Mouse (Mus musculus) hindbrain, embryonic 15.5 days (tissue): Measurements from ENCODE around the gene Vps13a. TPM values are rescaled to one million over a fixed set of nuclear protein-coding genes. Genes with fewer than 3 reads are reported as not detected.
"Not testable (repeated sequence)": the region's sequence is repeated elsewhere in the genome, so short reads cannot be mapped to it uniquely, and the experiment has no call there.

Source experiments
- ATAC-seq: fragments of 200-750 bp; cut with Nextera tagmentation; 2 replicates; pipeline ENCODE4 v1.8.0; 2017; ENCODE audit warnings: low read depth, moderate number of reproducible peaks, moderate TSS enrichment; ENCODE audit not compliant: low FRiP score
- H3K27ac ChIP-seq: fragments of 300-500 bp; sonication (generic); replicated peaks from 2 replicates; pipeline ENCODE4 v1.5.1; 2015; ENCODE audit warnings: mild to moderate bottlenecking, inconsistent platforms
- H3K27me3 ChIP-seq: fragments of 300-500 bp; sonication (generic); 2 replicates; pipeline ENCODE4 v1.6.1; 2015; ENCODE audit warnings: control low read depth, inconsistent platforms
- H3K36me3 ChIP-seq: fragments of 300-500 bp; sonication (generic); 2 replicates; pipeline ENCODE4 v1.6.1; 2015; ENCODE audit warnings: control low read depth, inconsistent platforms
- H3K4me1 ChIP-seq: fragments of 300-500 bp; sonication (generic); replicated peaks from 2 replicates; pipeline ENCODE4 v1.6.1; 2015; ENCODE audit warnings: control low read depth, inconsistent platforms
- H3K4me2 ChIP-seq: fragments of 300-500 bp; sonication (generic); 2 replicates; pipeline ENCODE4 v1.6.1; 2015; ENCODE audit warnings: moderate library complexity, mild to moderate bottlenecking, inconsistent platforms
- H3K4me3 ChIP-seq: fragments of 300-500 bp; sonication (generic); 2 replicates; pipeline ENCODE4 v1.5.1; 2015; ENCODE audit warnings: mild to moderate bottlenecking, inconsistent platforms
- H3K9ac ChIP-seq: fragments of 300-500 bp; sonication (generic); 2 replicates; pipeline ENCODE4 v1.6.1; 2015; ENCODE audit warnings: inconsistent platforms
- H3K9me3 ChIP-seq: fragments of 300-500 bp; sonication (generic); 2 replicates; pipeline ENCODE4 v1.6.1; 2016; ENCODE audit warnings: control low read depth, inconsistent platforms
- WGBS: fragments of 180-500 bp; shearing (Covaris S2); methylation state at CpG from one replicate; pipeline ENCODE4 v1.1.7; 2015; 5-methylcytosine and 5-hydroxymethylcytosine counted together
- polyA plus RNA-seq: library from polyadenylated mRNA; unstranded; fragments of >200 nt; fragmentation: Nextera tagmentation; extraction: Ambion mirVana; gene quantifications from 2 replicates; pipeline ENCODE4 v1.2.1, GENCODE M21; 2015

The Vps13a gene
- polyA plus RNA-seq, 1 experiment from 2014 or later: 9.7 TPM

DNA sequence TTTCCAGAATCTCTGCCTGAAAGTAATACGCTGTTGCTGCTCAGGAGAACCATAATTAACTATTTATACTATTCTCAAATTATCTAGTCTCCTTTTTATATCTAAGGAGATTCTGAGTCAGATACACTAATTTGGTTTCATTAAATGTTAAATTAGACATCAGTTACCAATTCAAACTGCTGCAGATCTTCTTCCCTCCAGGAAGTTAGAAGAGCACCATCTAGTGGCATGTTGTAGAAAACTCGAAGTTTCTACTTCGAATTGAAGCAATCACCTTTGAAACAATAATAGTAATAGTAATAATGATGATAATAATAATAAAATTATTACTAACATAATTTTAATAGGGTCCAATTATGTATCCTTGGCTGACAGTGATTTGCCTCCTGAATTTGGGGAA is 4.1 kb upstream of the Vps13a start:
- no peak for ATAC-seq
- Histone ChIP-seq H3K9me3 (no peaks in the 10 kb centered on the region), H3K27ac (no peak overlapping the region), H3K4me3 (no peak overlapping the region), H3K36me3 (no peaks in the 10 kb centered on the region), H3K4me1 (peaks cover 9% of the 10 kb centered on the region), H3K9ac (no peak overlapping the region), H3K27me3 (peaks cover 8% of the 10 kb centered on the region; the same call in 1 of the 2 replicates), H3K4me2 (no peak overlapping the region)
- 21% methylated on average over 3 of the region's 3 CpGs for WGBS

DNA sequence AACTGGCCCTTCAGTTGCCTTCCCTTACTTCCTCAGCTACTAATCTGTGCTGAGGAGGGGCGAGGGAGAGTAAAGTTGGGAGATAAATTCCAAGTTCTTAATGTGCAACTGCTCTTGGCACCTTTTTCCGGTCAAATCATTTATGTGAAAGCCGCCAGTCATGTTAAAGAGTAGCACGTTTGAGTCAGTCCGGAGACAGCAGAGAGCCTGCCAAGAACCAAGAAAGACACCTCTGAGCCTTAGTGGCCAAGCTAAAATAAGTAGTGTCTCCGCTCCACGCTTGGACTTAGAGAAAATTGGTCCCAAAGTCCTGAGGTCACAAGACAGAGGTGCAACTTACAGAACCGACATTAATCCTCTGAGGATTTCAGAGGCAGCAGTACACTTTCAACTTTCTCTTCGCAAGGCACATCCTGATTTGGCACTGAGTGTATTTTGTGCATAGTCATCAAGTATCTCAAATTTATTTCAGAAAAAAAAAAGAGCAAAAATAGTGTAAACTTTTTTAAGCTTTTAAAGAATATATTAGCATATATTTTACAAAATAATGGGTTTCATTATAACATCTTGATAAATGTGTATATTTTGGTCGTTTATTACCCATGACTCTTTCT is 780 bp upstream of the Vps13a start:
- 14% methylated on average over 10 of the region's 10 CpGs for WGBS
- Histone ChIP-seq H3K4me3 (peak overlapping the region; percentile 83), H3K4me2 (peak overlapping the region; percentile 99), H3K9me3 (no peaks in the 10 kb centered on the region), H3K27ac (no peak overlapping the region), H3K36me3 (no peaks in the 10 kb centered on the region), H3K9ac (peak overlapping the region; percentile 7; the same call in 1 of the 2 replicates), H3K4me1 (peaks cover 15% of the 10 kb centered on the region), H3K27me3 (peaks cover 8% of the 10 kb centered on the region; the same call in 1 of the 2 replicates)
- no peak for ATAC-seq

DNA sequence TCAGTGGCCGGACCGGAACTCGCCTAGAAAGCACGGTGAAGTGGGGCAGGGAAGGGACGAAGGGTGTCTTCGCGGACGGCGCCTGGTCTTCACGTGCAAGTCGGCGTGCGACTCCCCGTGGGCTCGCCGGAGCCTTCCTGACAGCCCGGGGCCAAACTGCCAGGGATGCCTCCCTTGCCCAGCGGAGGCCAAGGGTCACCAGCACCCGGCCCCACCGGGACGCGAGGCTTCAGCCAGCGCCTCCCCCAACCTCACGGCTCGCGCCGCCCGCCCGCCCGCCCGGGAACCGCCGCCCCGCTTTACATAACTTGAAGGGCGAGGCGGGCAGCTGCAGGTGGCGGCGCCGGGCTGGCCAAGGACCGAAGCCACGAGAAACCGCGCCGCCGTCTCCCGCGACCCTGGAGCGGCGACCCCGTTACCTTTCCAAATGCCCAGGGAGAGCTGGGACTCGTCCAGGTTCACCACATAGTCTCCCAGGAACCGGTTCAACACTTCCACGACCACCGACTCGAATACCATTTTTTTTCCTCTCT is 416 bp downstream of the Vps13a start:
- H3K9me3 ChIP-seq: no peaks in the 10 kb centered on the region
- H3K9ac ChIP-seq: peak overlapping the region; percentile 68
- H3K4me3 ChIP-seq: peak overlapping the region; percentile 83
- peak overlapping the region; percentile 99 for H3K4me2 ChIP-seq
- under 1% methylated on average over 55 of the region's 55 CpGs for WGBS
- ATAC-seq: no peak; the same call in 1 of the 2 replicates
- no peaks in the 10 kb centered on the region for H3K36me3 ChIP-seq
- H3K27ac ChIP-seq: no peak overlapping the region
- H3K27me3 ChIP-seq: peaks cover 8% of the 10 kb centered on the region; the same call in 1 of the 2 replicates
- H3K4me1 ChIP-seq: peaks cover 15% of the 10 kb centered on the region

DNA sequence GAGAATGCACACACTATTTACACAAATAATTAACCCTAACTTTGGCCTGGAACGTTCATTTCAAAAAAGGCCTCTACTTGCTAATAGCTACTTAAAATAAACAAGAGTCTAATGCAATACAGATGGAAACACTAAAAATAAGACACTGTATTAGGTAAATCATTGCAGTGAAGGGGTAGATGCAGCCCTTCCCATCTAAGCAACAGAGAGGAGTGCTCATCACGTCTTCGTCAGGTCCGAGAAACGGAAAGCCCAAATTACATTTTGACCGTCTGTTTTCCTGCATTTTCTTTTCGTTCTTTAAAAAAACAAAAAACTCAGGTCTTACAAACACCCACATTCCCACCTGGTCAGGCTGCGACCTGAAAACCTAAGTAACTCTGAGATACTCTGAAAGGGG is 947 bp downstream of the Vps13a start:
- Histone ChIP-seq H3K36me3 (no peaks in the 10 kb centered on the region), H3K9ac (peak overlapping the region; percentile 68), H3K4me1 (peaks cover 15% of the 10 kb centered on the region), H3K9me3 (no peaks in the 10 kb centered on the region), H3K4me2 (peak overlapping the region; percentile 99), H3K4me3 (peak overlapping the region; percentile 83), H3K27ac (no peak overlapping the region), H3K27me3 (peaks cover 8% of the 10 kb centered on the region; the same call in 1 of the 2 replicates)
- no peak for ATAC-seq
- 13% methylated on average over 8 of the region's 8 CpGs for WGBS

DNA sequence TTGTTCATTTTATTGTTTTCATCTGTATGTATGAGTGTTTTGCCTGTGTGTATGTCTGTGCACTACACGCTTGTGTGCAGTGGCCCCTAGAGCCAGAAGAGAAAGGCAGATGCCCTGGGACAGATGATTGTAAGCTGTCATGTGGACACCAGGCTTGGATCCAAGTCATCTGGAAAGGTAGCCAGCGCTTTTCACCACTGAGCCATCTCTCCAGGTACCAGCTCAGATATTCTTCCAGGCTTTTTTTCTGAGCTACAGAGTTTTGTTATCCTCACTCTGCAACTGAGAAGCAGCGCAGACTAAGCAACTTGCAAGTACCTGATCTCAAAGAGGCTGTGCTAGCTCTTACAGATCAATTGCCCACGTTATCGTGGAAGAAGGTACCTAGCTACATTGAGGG is 1.5 kb downstream of the Vps13a start:
- Histone ChIP-seq H3K27me3 (peaks cover 8% of the 10 kb centered on the region; the same call in 1 of the 2 replicates), H3K9me3 (no peaks in the 10 kb centered on the region), H3K4me1 (peaks cover 15% of the 10 kb centered on the region), H3K4me3 (no peak overlapping the region), H3K36me3 (no peaks in the 10 kb centered on the region), H3K4me2 (peak overlapping the region; percentile 99; the same call in 1 of the 2 replicates), H3K27ac (no peak overlapping the region), H3K9ac (no peak overlapping the region)
- ATAC-seq: no peak
- 71% methylated on average over 5 of the region's 5 CpGs for WGBS

DNA sequence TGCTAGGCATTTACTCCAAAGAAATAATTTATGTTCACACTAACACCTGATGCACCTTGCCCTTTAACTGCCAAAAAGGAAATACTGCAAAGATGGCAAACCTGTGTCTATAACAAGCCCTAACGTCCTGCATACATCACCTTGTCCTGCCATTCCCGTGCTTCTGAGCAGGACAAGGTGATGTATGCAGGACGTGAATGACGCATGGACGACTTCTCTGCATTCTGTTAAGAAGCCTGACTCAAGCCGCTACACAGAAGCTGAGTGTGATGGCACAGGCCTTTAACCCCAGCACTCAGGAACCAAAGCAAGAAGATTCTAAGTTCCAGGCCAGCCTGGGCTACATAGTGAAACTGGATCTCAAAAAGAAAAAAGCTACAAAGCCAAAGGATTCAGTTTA is 2.2 kb downstream of the Vps13a start:
- H3K36me3 ChIP-seq: no peaks in the 10 kb centered on the region
- peaks cover 15% of the 10 kb centered on the region for H3K4me1 ChIP-seq
- no peak overlapping the region for H3K27ac ChIP-seq
- 78% methylated on average over 6 of the region's 6 CpGs for WGBS
- no peak for ATAC-seq
- H3K9ac ChIP-seq: no peak overlapping the region
- H3K9me3 ChIP-seq: no peaks in the 10 kb centered on the region
- no peak overlapping the region for H3K4me2 ChIP-seq
- H3K27me3 ChIP-seq: peaks cover 8% of the 10 kb centered on the region; the same call in 1 of the 2 replicates
- H3K4me3 ChIP-seq: no peak overlapping the region

DNA sequence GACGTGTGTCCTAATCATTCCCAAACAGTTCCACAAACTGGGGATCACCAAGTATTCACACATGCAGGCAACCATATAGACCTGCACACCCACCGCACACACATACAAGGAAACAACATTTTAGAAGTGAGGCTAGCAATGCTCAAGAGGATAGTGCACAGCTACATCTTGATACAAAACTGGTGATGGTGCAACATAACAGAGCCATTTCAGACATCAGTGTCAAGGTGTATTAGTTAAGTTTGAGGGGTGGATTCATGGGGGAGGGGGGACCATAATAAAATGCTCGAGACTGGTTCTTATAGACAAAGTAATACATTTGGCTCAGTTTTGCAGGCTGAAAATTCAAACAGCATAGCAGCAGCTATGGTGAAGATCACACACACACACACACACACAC is 2.8 kb downstream of the Vps13a start:
- Histone ChIP-seq H3K9me3 (no peaks in the 10 kb centered on the region), H3K27me3 (peaks cover 8% of the 10 kb centered on the region; the same call in 1 of the 2 replicates), H3K4me3 (no peak overlapping the region), H3K27ac (no peak overlapping the region), H3K4me1 (peaks cover 15% of the 10 kb centered on the region), H3K36me3 (no peaks in the 10 kb centered on the region), H3K9ac (no peak overlapping the region), H3K4me2 (no peak overlapping the region)
- no peak for ATAC-seq
- WGBS: 84% methylated on average over 3 of the region's 3 CpGs

DNA sequence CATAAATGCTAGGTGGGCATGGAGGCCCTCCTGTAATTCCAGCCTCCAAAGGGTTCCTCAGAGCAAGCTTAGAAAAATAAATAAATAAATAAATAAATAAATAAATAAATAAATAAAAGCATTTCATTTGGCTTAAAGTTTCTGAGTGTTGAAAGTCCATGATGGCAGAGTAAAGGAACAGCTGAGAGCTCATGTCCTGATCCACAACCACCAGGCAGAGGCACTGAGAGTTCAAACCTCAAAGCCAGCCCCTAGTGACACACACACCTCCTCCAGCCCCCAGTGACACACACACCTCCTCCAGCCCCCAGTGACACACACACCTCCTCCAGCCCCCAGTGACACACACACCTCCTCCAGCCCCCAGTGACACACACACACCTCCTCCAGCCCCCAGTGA is 3.3 kb downstream of the Vps13a start:
- not testable (repeated sequence) for H3K4me2 ChIP-seq, H3K9me3 ChIP-seq, H3K36me3 ChIP-seq, H3K27me3 ChIP-seq, H3K9ac ChIP-seq, ATAC-seq, H3K27ac ChIP-seq, H3K4me3 ChIP-seq
- peaks cover 15% of the 10 kb centered on the region for H3K4me1 ChIP-seq

DNA sequence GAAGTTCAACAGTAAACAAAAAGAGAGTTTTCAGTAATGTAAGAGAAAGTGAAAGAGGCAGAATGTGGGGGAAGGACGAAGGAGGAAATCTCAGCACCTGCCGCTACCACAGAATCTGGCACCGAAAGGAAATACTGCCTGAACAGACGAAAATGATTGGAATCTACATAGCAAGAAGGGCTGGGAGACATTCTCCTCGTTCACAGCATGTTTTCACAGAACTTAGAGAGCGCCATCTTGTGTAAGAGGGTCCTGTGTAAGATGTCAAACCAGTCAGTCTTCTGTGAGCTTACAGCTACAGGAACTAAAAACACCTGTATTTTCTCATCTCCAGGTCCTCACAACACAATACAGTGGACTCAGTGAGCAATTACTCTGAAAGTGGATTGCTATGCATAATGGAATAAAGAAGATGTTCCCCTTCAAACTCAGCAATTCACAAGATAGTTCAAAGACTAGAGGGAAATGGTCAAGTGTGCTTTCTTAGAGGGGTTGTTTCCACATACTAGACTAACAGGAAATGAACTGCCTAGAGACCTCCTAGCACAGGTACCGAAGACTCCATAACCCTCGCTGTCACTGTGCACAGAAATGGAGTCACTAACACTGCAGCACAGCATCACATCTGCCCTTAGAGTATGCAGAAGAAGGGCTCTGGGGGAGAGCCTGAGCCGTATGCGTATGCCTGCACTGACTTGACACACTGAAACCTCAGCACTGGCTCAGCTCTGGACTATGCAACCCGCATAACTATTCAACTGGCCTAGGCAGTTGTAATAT is 7.3 kb downstream of the Vps13a start:
- ATAC-seq: no peak
- no peaks in the 10 kb centered on the region for H3K27me3 ChIP-seq
- 71% methylated on average over 11 of the region's 11 CpGs for WGBS
- no peak overlapping the region for H3K27ac ChIP-seq
- no peak overlapping the region for H3K9ac ChIP-seq
- no peaks in the 10 kb centered on the region for H3K4me1 ChIP-seq
- H3K4me2 ChIP-seq: no peak overlapping the region
- no peak overlapping the region for H3K4me3 ChIP-seq
- no peaks in the 10 kb centered on the region for H3K9me3 ChIP-seq
- H3K36me3 ChIP-seq: no peaks in the 10 kb centered on the region

DNA sequence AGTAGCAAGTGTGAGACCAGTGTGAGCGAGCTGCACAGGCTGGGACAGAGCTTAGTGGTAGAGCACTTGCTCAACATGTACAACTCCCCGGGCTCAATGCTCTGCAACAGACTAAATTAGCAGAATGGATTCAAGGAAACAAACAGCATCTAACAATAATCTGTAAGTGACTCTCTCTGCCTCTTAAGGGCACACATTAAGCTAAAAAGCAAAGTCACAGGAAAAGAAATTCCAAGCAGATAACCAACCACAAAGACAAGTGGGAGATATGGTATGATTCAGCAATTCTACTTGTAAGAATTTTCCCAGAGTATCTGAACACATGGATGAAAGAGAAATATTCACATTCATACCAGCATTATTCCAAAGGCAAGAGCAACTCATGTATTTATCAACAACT is 13.3 kb downstream of the Vps13a start:
- WGBS: 89% methylated on average over 2 of the region's 2 CpGs
- ATAC-seq: no peak
- H3K36me3 ChIP-seq: no peaks in the 10 kb centered on the region

DNA sequence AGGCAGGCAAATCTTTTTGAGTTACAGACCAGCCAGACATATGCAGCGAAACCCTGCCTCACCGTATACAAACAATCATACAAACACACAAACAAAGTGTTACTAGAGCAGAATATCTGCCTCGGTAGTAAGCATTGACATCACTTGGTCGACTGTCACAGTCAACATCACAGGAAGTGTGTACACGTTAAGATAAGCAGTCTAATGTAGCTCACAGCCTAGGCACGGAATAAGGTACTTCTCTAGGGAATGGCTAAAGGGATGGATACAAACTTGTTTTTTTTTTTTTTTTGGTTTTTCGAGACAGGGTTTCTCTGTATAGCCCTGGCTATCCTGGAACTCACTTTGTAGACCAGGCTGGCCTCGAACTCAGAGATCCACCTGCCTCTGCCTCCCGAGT is 23.3 kb downstream of the Vps13a start:
- ATAC-seq, H3K4me2 ChIP-seq, H3K9me3 ChIP-seq, H3K36me3 ChIP-seq, H3K27me3 ChIP-seq, H3K27ac ChIP-seq, H3K4me3 ChIP-seq, H3K4me1 ChIP-seq, H3K9ac ChIP-seq: not testable (repeated sequence)
- 96% methylated on average over 9 of the region's 9 CpGs for WGBS

More for the DNA sequence above, 13.3 kb downstream of the Vps13a start:
- no peak overlapping the region for H3K9ac ChIP-seq
- no peak overlapping the region for H3K4me3 ChIP-seq
- H3K4me1 ChIP-seq: no peaks in the 10 kb centered on the region
- H3K9me3 ChIP-seq: no peaks in the 10 kb centered on the region
- no peaks in the 10 kb centered on the region for H3K27me3 ChIP-seq
- H3K4me2 ChIP-seq: no peak overlapping the region
- H3K27ac ChIP-seq: no peak overlapping the region

DNA sequence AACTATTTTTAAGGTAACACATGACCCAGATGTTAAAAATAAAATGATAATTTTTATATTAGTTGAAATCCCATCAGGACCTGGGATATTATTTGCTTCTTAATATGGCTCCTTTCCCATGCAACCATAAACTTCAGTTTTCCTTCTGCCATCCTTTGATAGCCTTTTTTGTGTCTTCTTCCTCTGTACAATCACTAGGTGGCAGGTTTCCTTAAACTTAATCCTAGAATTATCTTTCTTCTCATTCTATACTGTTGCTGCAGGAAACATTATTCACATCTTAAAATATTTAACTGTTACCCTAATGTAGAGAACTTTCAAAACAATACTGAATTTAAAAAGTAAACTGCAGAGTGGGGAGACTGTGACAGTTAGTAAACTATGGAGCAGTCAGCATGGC is 24.9 kb downstream of the Vps13a start:
- no peak overlapping the region for H3K4me3 ChIP-seq
- H3K4me1 ChIP-seq: no peaks in the 10 kb centered on the region
- H3K9me3 ChIP-seq: no peaks in the 10 kb centered on the region
- no peaks in the 10 kb centered on the region for H3K27me3 ChIP-seq
- H3K36me3 ChIP-seq: no peaks in the 10 kb centered on the region
- H3K9ac ChIP-seq: no peak overlapping the region
- no peak for ATAC-seq
- no peak overlapping the region for H3K4me2 ChIP-seq
- H3K27ac ChIP-seq: no peak overlapping the region
